Mouse (Mus musculus): ENCODE data around the gene 1700029I15Rik.

Gene 1700029I15Rik

GRCm38 (mm10) chr2:92374514-92374913 is 7.8 kb upstream of the 1700029I15Rik start, which contains the start of the genes Pex16 and Large2:
Gene Pex16 (plus strand): TSS chr2:92374676.
Gene Large2 (minus strand): TSS chr2:92374869.
- DNase-seq, result peak; percentile 96

GRCm38 (mm10) chr2:92375099-92375623 is 7.2 kb upstream of the 1700029I15Rik start:
- DNase-seq, result peak; percentile 100

- DNase-seq, result no peak
Observed at GRCm38 (mm10) chr2:92375788-92376187, 6.5 kb upstream of the 1700029I15Rik start.

GRCm38 (mm10) chr2:92376300-92376699 is 6.0 kb upstream of the 1700029I15Rik start:
- peak; percentile 91 for DNase-seq

GRCm38 (mm10) chr2:92377320-92377719 is 5.0 kb upstream of the 1700029I15Rik start:
- DNase-seq, result peak; percentile 91

GRCm38 (mm10) chr2:92379783-92380494 is 2.4 kb upstream of the 1700029I15Rik start:
- DNase-seq, result peak; percentile 94

GRCm38 (mm10) chr2:92380495-92381050 is 1.8 kb upstream of the 1700029I15Rik start:
- DNase-seq, result peak; percentile 90

- DNase-seq, result peak; percentile 88
Observed at GRCm38 (mm10) chr2:92381161-92381560, 1.2 kb upstream of the 1700029I15Rik start.

- DNase-seq, result peak; percentile 86
Observed at GRCm38 (mm10) chr2:92382759-92383158, 421 bp downstream of the 1700029I15Rik start.

GRCm38 (mm10) chr2:92384101-92384500 is 1.8 kb downstream of the 1700029I15Rik start:
- no peak for DNase-seq

- DNase-seq, result peak; percentile 92
Observed at GRCm38 (mm10) chr2:92385113-92386051, 3.0 kb downstream of the 1700029I15Rik start.

GRCm38 (mm10) chr2:92386821-92387570 is 4.7 kb downstream of the 1700029I15Rik start:
- peak; percentile 92 for DNase-seq

GRCm38 (mm10) chr2:92387646-92388045 is 5.3 kb downstream of the 1700029I15Rik start:
- peak; percentile 91 for DNase-seq

GRCm38 (mm10) chr2:92388081-92388517 is 5.8 kb downstream of the 1700029I15Rik start:
- peak; percentile 94 for DNase-seq

GRCm38 (mm10) chr2:92388891-92389641 is 6.7 kb downstream of the 1700029I15Rik start:
- DNase-seq, result peak; percentile 99

- DNase-seq, result no peak
Observed at GRCm38 (mm10) chr2:92389645-92390044, 7.3 kb downstream of the 1700029I15Rik start.

GRCm38 (mm10) chr2:92390206-92390930 is 8.0 kb downstream of the 1700029I15Rik start:
- peak; percentile 94 for DNase-seq

GRCm38 (mm10) chr2:92391116-92391515 is 8.8 kb downstream of the 1700029I15Rik start:
- no peak for DNase-seq

GRCm38 (mm10) chr2:92391703-92392317 is 9.5 kb downstream of the 1700029I15Rik start:
- no peak for DNase-seq

Measured in heart, adult 11 months (tissue).